Mouse (Mus musculus) forebrain, embryonic 14.5 days (tissue): ENCODE measurements around the gene Gm36864. TPM values are rescaled to one million over a fixed set of nuclear protein-coding genes. Genes with fewer than 3 reads are reported as not detected.
A peak's percentile ranks its signal among the peaks of the same experiment; 100 is the strongest.

ENCODE experiments used
- ATAC-seq: fragments of 200-750 bp; cut with Nextera tagmentation; 2 replicates; pipeline ENCODE4 v1.8.0; 2017; ENCODE audit warnings: mild to moderate bottlenecking, moderate library complexity
- DNase-seq: peaks from one replicate; pipeline ENCODE4 v3.0.0-alpha.2; 2015; ENCODE audit warnings: low spot score
- H3K27ac ChIP-seq: fragments of 300-500 bp; sonication (generic); 2 replicates; pipeline ENCODE4 v1.5.1; 2014; ENCODE audit warnings: low read depth, mild to moderate bottlenecking, control low read depth, low read length, moderate library complexity
- H3K27me3 ChIP-seq: fragments of 300-500 bp; sonication (generic); replicated peaks from 2 replicates; pipeline ENCODE4 v1.6.1; 2014; ENCODE audit warnings: low read length, control low read depth, mixed read lengths; ENCODE audit not compliant: control insufficient read depth, insufficient read depth
- H3K36me3 ChIP-seq: fragments of 300-500 bp; sonication (generic); 2 replicates; pipeline ENCODE4 v1.6.1; 2014; ENCODE audit warnings: low read length, control low read depth; ENCODE audit not compliant: control insufficient read depth, insufficient read depth
- H3K4me1 ChIP-seq: fragments of 300-500 bp; sonication (generic); 2 replicates; pipeline ENCODE4 v1.6.1; 2014; ENCODE audit warnings: antibody characterized with exemption, low read length, control low read depth; ENCODE audit not compliant: control insufficient read depth, insufficient read depth
- H3K4me2 ChIP-seq: fragments of 300-500 bp; sonication (generic); 2 replicates; pipeline ENCODE4 v1.6.1; 2014; ENCODE audit warnings: mild to moderate bottlenecking, control low read depth, low read length
- H3K4me3 ChIP-seq: fragments of 300-500 bp; sonication (generic); 2 replicates; pipeline ENCODE4 v1.5.1; 2014; ENCODE audit warnings: low read depth, low read length, control low read depth
- H3K9ac ChIP-seq: fragments of 300-500 bp; sonication (generic); 2 replicates; pipeline ENCODE4 v1.6.1; 2014; ENCODE audit warnings: mild to moderate bottlenecking, low read length, control low read depth, moderate library complexity
- H3K9me3 ChIP-seq: fragments of 300-500 bp; sonication (generic); replicated peaks from 2 replicates; pipeline ENCODE4 v1.6.1; 2016; ENCODE audit warnings: low read length, control low read depth, mixed read lengths; ENCODE audit not compliant: control insufficient read depth
- WGBS: fragments of 180-500 bp; shearing (Covaris S2); extraction: QIAGEN DNeasy Blood & Tissue Kit; methylation state at CpG from one replicate; pipeline ENCODE4 v1.1.7; 2014; 5-methylcytosine and 5-hydroxymethylcytosine counted together
- polyA plus RNA-seq: library from polyadenylated mRNA; unstranded; fragments of >200 nt; fragmentation: Nextera tagmentation; extraction: Ambion mirVana; gene quantifications from 2 replicates; pipeline ENCODE4 v1.2.1, GENCODE M21; 2014

The Gm36864 gene
- polyA plus RNA-seq, 1 experiment from 2014 or later: not detected

- WGBS: 83% methylated on average over 11 of the region's 11 CpGs
- no peak overlapping the region for H3K4me2 ChIP-seq
- H3K27ac ChIP-seq: no peak overlapping the region
These were observed 32.1 kb downstream of the Gm36864 start for GRCm38 (mm10) chr7:44268117-44268516.

DNA sequence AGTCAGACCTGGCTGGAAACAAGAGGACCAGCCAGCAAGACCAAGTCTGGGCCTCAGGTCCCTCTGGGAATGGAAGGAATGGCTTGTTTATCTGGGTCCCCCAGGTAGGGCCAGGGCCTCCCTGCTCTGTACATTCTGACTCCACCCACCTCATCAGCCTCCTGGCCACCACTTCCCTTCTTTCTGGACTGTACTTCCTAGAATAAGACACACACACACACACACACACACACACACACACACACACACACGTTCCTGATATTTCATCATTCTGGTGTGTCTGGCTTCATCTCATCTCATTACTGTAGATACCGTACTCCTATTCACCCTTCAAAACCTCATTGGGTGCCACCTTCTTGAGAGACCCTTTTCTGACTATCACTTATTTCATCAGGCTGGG lies 33.4 kb downstream of the Gm36864 start:
- Histone ChIP-seq H3K27me3 (no peaks in the 10 kb centered on the region), H3K9me3 (no peaks in the 10 kb centered on the region), H3K4me2 (no peak overlapping the region), H3K9ac (no peak overlapping the region), H3K4me3 (no peak overlapping the region), H3K4me1 (no peaks in the 10 kb centered on the region), H3K36me3 (no peaks in the 10 kb centered on the region), H3K27ac (no peak overlapping the region)
- 91% methylated on average over 2 of the region's 2 CpGs for WGBS
- ATAC-seq (no peak), DNase-seq (no peak)

More at GRCm38 (mm10) chr7:44268117-44268516, 32.1 kb downstream of the Gm36864 start:
- no peaks in the 10 kb centered on the region for H3K9me3 ChIP-seq
- no peaks in the 10 kb centered on the region for H3K4me1 ChIP-seq
- no peak overlapping the region for H3K9ac ChIP-seq
- DNase-seq (no peak), ATAC-seq (no peak)
- no peaks in the 10 kb centered on the region for H3K36me3 ChIP-seq
- no peaks in the 10 kb centered on the region for H3K27me3 ChIP-seq
- H3K4me3 ChIP-seq: no peak overlapping the region

DNA sequence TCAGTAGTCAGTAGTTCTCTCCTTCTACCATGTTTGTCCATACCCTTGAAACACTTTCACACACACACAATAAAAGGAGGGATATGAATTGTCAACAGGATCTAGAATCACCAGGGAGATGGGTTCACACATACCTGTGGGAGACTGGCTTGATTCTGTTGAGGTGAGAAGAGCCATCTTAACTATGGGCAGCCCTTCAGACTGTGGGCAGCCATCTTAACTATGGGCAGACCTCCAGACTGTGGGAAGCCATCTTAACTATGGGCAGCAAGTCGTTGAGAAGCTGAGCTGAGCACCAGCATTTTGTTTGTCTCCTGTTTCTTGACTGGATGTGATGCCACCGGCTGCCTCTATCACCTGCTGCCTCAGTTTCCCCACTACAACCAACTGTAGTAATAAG lies 35.3 kb downstream of the Gm36864 start:
- peak; percentile 46 for DNase-seq
- 80% methylated on average over 2 of the region's 2 CpGs for WGBS

DNA sequence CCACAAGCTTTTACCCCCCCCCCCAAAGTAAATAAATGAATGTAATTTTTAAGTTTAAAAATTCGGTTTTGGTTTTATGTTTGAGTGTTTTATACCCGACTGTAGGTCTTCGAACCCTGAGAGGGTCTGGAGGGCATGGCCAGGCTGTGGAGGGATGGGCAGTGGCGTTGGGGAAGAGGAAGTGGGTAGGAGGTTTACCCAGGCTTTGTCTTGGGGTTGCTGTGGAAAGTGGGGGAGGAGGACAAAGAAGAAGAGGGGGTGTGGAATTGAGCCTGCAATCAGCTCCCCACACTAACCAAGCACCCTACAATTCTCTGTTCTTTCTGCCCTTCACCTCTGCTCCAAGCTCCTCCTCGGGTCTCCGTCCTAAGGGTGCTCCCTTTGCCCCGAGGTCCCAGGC lies 36.6 kb downstream of the Gm36864 start:
- no peak for ATAC-seq
- whole genome bisulfite sequencing: 86% methylated on average over 7 of the region's 7 CpGs

More for the DNA sequence above, 35.3 kb downstream of the Gm36864 start:
- no peak overlapping the region for H3K27ac ChIP-seq
- H3K36me3 ChIP-seq: no peaks in the 10 kb centered on the region
- H3K4me3 ChIP-seq: no peak overlapping the region
- H3K4me2 ChIP-seq: no peak overlapping the region
- no peaks in the 10 kb centered on the region for H3K4me1 ChIP-seq
- no peak overlapping the region for H3K9ac ChIP-seq
- no peak for ATAC-seq
- no peaks in the 10 kb centered on the region for H3K27me3 ChIP-seq
- no peaks in the 10 kb centered on the region for H3K9me3 ChIP-seq

GRCm38 (mm10) chr7:44273446-44273845 lies 37.5 kb downstream of the Gm36864 start:
- Histone ChIP-seq H3K4me2 (no peak overlapping the region), H3K4me1 (no peaks in the 10 kb centered on the region), H3K9ac (no peak overlapping the region), H3K9me3 (no peaks in the 10 kb centered on the region), H3K36me3 (no peaks in the 10 kb centered on the region), H3K27ac (no peak overlapping the region), H3K4me3 (no peak overlapping the region), H3K27me3 (no peaks in the 10 kb centered on the region)
- 64% methylated on average over 7 of the region's 7 CpGs for WGBS
- DNase-seq (no peak), ATAC-seq (no peak)

More for the DNA sequence above, 36.6 kb downstream of the Gm36864 start:
- H3K27ac ChIP-seq: no peak overlapping the region
- H3K9ac ChIP-seq: no peak overlapping the region
- no peaks in the 10 kb centered on the region for H3K9me3 ChIP-seq
- no peak for DNase-seq
- no peaks in the 10 kb centered on the region for H3K27me3 ChIP-seq
- no peak overlapping the region for H3K4me2 ChIP-seq
- H3K36me3 ChIP-seq: no peaks in the 10 kb centered on the region
- H3K4me1 ChIP-seq: no peaks in the 10 kb centered on the region
- H3K4me3 ChIP-seq: no peak overlapping the region

DNA sequence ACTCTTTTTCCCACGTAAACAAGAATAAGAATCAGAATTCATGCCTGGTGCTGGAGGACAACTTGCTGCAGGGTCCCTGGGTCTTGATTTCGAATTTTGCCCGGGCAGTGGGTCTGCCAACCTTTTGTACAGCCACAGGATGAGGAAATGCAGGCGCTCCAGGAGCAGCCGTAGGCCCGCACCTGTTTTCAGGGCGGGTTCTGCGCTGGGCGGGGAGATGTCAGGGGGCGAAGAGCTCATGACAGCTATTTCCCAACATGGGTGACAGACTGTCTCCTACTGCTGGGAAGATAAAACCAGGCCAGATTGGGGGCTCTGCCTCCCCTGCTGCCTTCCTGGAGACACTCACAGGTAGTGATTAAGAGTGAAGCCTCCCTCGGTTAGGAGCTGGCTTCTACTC lies 38.1 kb downstream of the Gm36864 start:
- Histone ChIP-seq H3K27ac (no peak overlapping the region), H3K9me3 (no peaks in the 10 kb centered on the region), H3K9ac (no peak overlapping the region), H3K4me3 (no peak overlapping the region), H3K27me3 (no peaks in the 10 kb centered on the region), H3K4me1 (no peaks in the 10 kb centered on the region), H3K4me2 (no peak overlapping the region), H3K36me3 (no peaks in the 10 kb centered on the region)
- ATAC-seq (no peak), DNase-seq (no peak)
- 44% methylated on average over 11 of the region's 11 CpGs for WGBS

- no peaks in the 10 kb centered on the region for H3K36me3 ChIP-seq
- no peak for ATAC-seq
- H3K27ac ChIP-seq: no peak overlapping the region
- H3K4me2 ChIP-seq: no peak overlapping the region
- no peaks in the 10 kb centered on the region for H3K4me1 ChIP-seq
- no peaks in the 10 kb centered on the region for H3K9me3 ChIP-seq
- 81% methylated on average over 3 of the region's 3 CpGs for WGBS
- H3K27me3 ChIP-seq: no peaks in the 10 kb centered on the region
- H3K9ac ChIP-seq: no peak overlapping the region
- H3K4me3 ChIP-seq: no peak overlapping the region
- no peak for DNase-seq
These were observed 39.6 kb downstream of the Gm36864 start for GRCm38 (mm10) chr7:44275546-44275945.

DNA sequence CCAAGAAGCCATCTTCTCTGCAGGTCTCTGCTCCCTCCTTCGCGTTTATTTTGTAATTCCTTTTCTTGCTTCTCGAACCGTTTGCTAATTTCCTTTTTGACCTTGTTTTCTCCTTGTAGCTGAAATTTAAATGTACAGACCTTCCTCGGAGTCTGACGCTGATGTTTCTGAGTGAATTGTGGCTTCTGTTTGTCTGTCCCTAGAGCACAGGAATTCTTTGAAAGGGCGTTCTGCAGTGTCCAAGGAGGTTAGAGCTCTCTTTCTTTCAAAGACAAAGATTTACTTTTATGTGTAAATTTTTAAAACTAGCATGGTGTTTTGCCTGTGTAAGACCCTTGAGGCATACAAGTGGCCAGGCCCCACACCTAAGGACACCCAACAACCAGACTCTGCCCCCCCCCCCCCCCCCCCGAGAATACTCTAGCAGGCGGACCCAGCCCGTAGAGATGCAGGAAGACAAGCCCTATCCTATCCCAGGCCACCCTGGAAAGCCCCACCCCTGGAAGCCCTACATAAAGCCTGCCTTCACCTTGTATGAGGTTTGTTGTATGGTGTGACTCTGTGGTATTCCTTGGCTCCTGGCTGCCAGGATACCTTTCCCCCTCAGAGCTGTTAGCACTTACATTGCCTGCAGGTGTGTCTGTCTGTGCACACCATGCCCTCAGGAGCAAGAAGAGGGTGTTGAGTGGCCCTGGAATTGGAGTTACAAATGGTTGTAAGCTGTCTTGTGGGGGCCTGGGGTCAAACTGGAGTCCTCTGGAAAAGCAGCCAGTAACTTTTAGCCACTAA lies 40.7 kb downstream of the Gm36864 start:
- no peaks in the 10 kb centered on the region for H3K27me3 ChIP-seq
- DNase-seq (no peak), ATAC-seq (no peak)
- H3K27ac ChIP-seq: no peak overlapping the region
- H3K4me3 ChIP-seq: no peak overlapping the region
- no peak overlapping the region for H3K9ac ChIP-seq
- no peaks in the 10 kb centered on the region for H3K9me3 ChIP-seq
- H3K36me3 ChIP-seq: no peaks in the 10 kb centered on the region
- no peaks in the 10 kb centered on the region for H3K4me1 ChIP-seq
- H3K4me2 ChIP-seq: no peak overlapping the region
- 72% methylated on average over 9 of the region's 10 CpGs for WGBS

DNA sequence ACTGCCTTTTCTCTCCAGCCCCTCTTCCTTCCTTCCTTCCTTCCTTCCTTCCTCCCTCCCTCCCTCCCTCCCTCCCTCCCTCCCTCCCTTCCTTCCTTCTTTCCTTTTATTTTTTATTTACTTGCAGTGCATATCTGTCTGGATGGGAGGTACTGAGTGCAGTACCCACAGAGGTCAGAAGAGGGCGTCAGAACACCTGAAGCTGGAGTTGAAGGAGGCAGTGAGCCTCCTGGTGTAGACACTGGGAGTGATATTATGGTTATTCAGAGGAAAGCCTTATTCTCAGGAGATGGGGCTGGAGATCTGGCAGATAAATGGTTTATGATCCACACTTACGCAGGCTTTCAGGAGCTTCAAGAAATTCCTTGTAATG lies 41.3 kb downstream of the Gm36864 start:
- Histone ChIP-seq H3K9ac (no peak overlapping the region), H3K27ac (no peak overlapping the region), H3K4me3 (no peak overlapping the region), H3K4me1 (no peaks in the 10 kb centered on the region), H3K27me3 (no peaks in the 10 kb centered on the region), H3K36me3 (no peaks in the 10 kb centered on the region), H3K9me3 (no peaks in the 10 kb centered on the region), H3K4me2 (no peak overlapping the region)
- no peak for ATAC-seq
- DNase-seq: peak; percentile 46
- 48% methylated on average over 2 of the region's 2 CpGs for WGBS
